Mouse (Mus musculus) midbrain, embryonic 15.5 days (tissue): ENCODE measurements around the gene Clic3. TPM values are rescaled to one million over a fixed set of nuclear protein-coding genes. Genes with fewer than 3 reads are reported as not detected.

Experiments used
- ATAC-seq: fragments of 200-750 bp; cut with Nextera tagmentation; replicated peaks from 2 replicates; pipeline ENCODE4 v1.8.0; 2017; ENCODE audit warnings: moderate TSS enrichment
- H3K27ac ChIP-seq: fragments of 300-500 bp; sonication (generic); 2 replicates; pipeline ENCODE4 v1.5.1; 2015; ENCODE audit warnings: mild to moderate bottlenecking, inconsistent platforms
- H3K27me3 ChIP-seq: fragments of 300-500 bp; sonication (generic); replicated peaks from 2 replicates; pipeline ENCODE4 v1.6.1; 2015; ENCODE audit warnings: inconsistent platforms
- H3K36me3 ChIP-seq: fragments of 300-500 bp; sonication (generic); replicated peaks from 2 replicates; pipeline ENCODE4 v1.6.1; 2015; ENCODE audit warnings: inconsistent platforms
- H3K4me1 ChIP-seq: fragments of 300-500 bp; sonication (generic); 2 replicates; pipeline ENCODE4 v1.6.1; 2015; ENCODE audit warnings: inconsistent platforms
- H3K4me2 ChIP-seq: fragments of 300-500 bp; sonication (generic); 2 replicates; pipeline ENCODE4 v1.6.1; 2015; ENCODE audit warnings: inconsistent platforms, mild to moderate bottlenecking, moderate library complexity
- H3K4me3 ChIP-seq: fragments of 300-500 bp; sonication (generic); 2 replicates; pipeline ENCODE4 v1.5.1; 2015; ENCODE audit warnings: mild to moderate bottlenecking, inconsistent platforms
- H3K9ac ChIP-seq: fragments of 300-500 bp; sonication (generic); 2 replicates; pipeline ENCODE4 v1.6.1; 2015; ENCODE audit warnings: mild to moderate bottlenecking, inconsistent platforms
- H3K9me3 ChIP-seq: fragments of 300-500 bp; sonication (generic); 2 replicates; pipeline ENCODE4 v1.6.1; 2016; ENCODE audit warnings: inconsistent platforms
- WGBS: fragments of 180-500 bp; shearing (Covaris S2); methylation state at CpG from one replicate; pipeline ENCODE4 v1.1.7; 2015; ENCODE audit warnings: mixed read lengths; 5-methylcytosine and 5-hydroxymethylcytosine counted together
- polyA plus RNA-seq: library from polyadenylated mRNA; unstranded; fragments of >200 nt; fragmentation: Nextera tagmentation; extraction: Ambion mirVana; gene quantifications from 2 replicates; pipeline ENCODE4 v1.2.1, GENCODE M21; 2015

The Clic3 gene
- polyA plus RNA-seq, 1 experiment from 2014 or later = 3.9 TPM

GRCm38 (mm10) chr2:25469969-25470368 is 13.3 kb downstream of the Clic3 start, which contains the start of gene Ptgds:
Gene Ptgds, minus strand, starts transcription at chr2:25470046.
- H3K4me1 ChIP-seq = 0 out of 2 replicates have a peak, but pooled peaks cover 3% of the 10 kb centered on the region
- no peak within 1 kb of the TSS for H3K4me2 ChIP-seq
- H3K9me3 ChIP-seq = no peaks in the 10 kb centered on the region
- H3K4me3 ChIP-seq = no peak within 1 kb of the TSS
- H3K27ac ChIP-seq = 0 out of 2 replicates have a peak within 1 kb of the TSS, but pooled peaks have one; percentile 18
- 73% methylated on average over 6 of the region's 6 CpGs for WGBS
- no peak within 1 kb of the TSS for H3K9ac ChIP-seq
- no peak for ATAC-seq
- no peaks in the 10 kb centered on the region for H3K27me3 ChIP-seq
- no peaks in the 10 kb centered on the region for H3K36me3 ChIP-seq

- no peak overlapping the region for H3K9ac ChIP-seq
- H3K4me1 ChIP-seq = no peaks in the 10 kb centered on the region
- no peak overlapping the region for H3K27ac ChIP-seq
- H3K36me3 ChIP-seq = no peaks in the 10 kb centered on the region
- WGBS = 75% methylated on average over 2 of the region's 2 CpGs
- H3K9me3 ChIP-seq = no peaks in the 10 kb centered on the region
- no peak overlapping the region for H3K4me2 ChIP-seq
- ATAC-seq = no peak
- no peaks in the 10 kb centered on the region for H3K27me3 ChIP-seq
- H3K4me3 ChIP-seq = no peak overlapping the region
Observed at GRCm38 (mm10) chr2:25472550-25472949, 15.9 kb downstream of the Clic3 start.

GRCm38 (mm10) chr2:25477541-25477940 is 20.9 kb downstream of the Clic3 start:
- no peaks in the 10 kb centered on the region for H3K9me3 ChIP-seq
- no peak for ATAC-seq
- H3K27ac ChIP-seq = no peak overlapping the region
- H3K4me2 ChIP-seq = no peak overlapping the region
- H3K27me3 ChIP-seq = no peaks in the 10 kb centered on the region
- no peak overlapping the region for H3K4me3 ChIP-seq
- no peak overlapping the region for H3K9ac ChIP-seq
- H3K4me1 ChIP-seq = no peaks in the 10 kb centered on the region
- no peaks in the 10 kb centered on the region for H3K36me3 ChIP-seq
- WGBS = 86% methylated on average over 8 of the region's 8 CpGs

- 84% methylated on average over 3 of the region's 3 CpGs for WGBS
Observed at GRCm38 (mm10) chr2:25477967-25478675, 21.5 kb downstream of the Clic3 start.

GRCm38 (mm10) chr2:25479551-25480311 is 23.1 kb downstream of the Clic3 start:
- Histone ChIP-seq H3K36me3 (no peaks in the 10 kb centered on the region), H3K4me3 (no peak overlapping the region), H3K27me3 (no peaks in the 10 kb centered on the region), H3K9ac (no peak overlapping the region), H3K4me1 (no peaks in the 10 kb centered on the region), H3K27ac (no peak overlapping the region), H3K9me3 (no peaks in the 10 kb centered on the region), H3K4me2 (no peak overlapping the region)
- no peak for ATAC-seq
- WGBS = 69% methylated on average over 10 of the region's 10 CpGs

More at GRCm38 (mm10) chr2:25477967-25478675, 21.5 kb downstream of the Clic3 start:
- Histone ChIP-seq H3K9me3 (no peaks in the 10 kb centered on the region), H3K4me3 (no peak overlapping the region), H3K9ac (no peak overlapping the region), H3K27ac (no peak overlapping the region), H3K36me3 (no peaks in the 10 kb centered on the region), H3K27me3 (no peaks in the 10 kb centered on the region), H3K4me1 (no peaks in the 10 kb centered on the region), H3K4me2 (no peak overlapping the region)
- no peak for ATAC-seq

GRCm38 (mm10) chr2:25480541-25480940 is 23.9 kb downstream of the Clic3 start:
- no peak for ATAC-seq
- H3K36me3 ChIP-seq = no peaks in the 10 kb centered on the region
- no peaks in the 10 kb centered on the region for H3K4me1 ChIP-seq
- H3K27me3 ChIP-seq = no peaks in the 10 kb centered on the region
- 93% methylated on average over 1 of the region's 1 CpGs for WGBS
- no peak overlapping the region for H3K4me3 ChIP-seq
- no peak overlapping the region for H3K4me2 ChIP-seq
- H3K27ac ChIP-seq = no peak overlapping the region
- no peaks in the 10 kb centered on the region for H3K9me3 ChIP-seq
- H3K9ac ChIP-seq = no peak overlapping the region

- H3K27me3 ChIP-seq = no peaks in the 10 kb centered on the region
- no peaks in the 10 kb centered on the region for H3K9me3 ChIP-seq
- H3K4me1 ChIP-seq = no peaks in the 10 kb centered on the region
- H3K9ac ChIP-seq = no peak overlapping the region
- no peak overlapping the region for H3K4me2 ChIP-seq
- no peak overlapping the region for H3K27ac ChIP-seq
- H3K4me3 ChIP-seq = no peak overlapping the region
- no peak for ATAC-seq
- no peaks in the 10 kb centered on the region for H3K36me3 ChIP-seq
- WGBS = 33% methylated on average over 7 of the region's 7 CpGs
Observed at GRCm38 (mm10) chr2:25482969-25483368, 26.3 kb downstream of the Clic3 start.

GRCm38 (mm10) chr2:25484901-25485647 is 28.4 kb downstream of the Clic3 start:
- H3K4me2 ChIP-seq = no peak overlapping the region
- H3K36me3 ChIP-seq = no peaks in the 10 kb centered on the region
- WGBS = 68% methylated on average over 11 of the region's 11 CpGs

GRCm38 (mm10) chr2:25487965-25488670 is 31.5 kb downstream of the Clic3 start:
- Histone ChIP-seq H3K27ac (no peak overlapping the region), H3K4me1 (no peaks in the 10 kb centered on the region), H3K4me3 (no peak overlapping the region), H3K4me2 (no peak overlapping the region), H3K27me3 (no peaks in the 10 kb centered on the region), H3K36me3 (no peaks in the 10 kb centered on the region), H3K9me3 (no peaks in the 10 kb centered on the region), H3K9ac (no peak overlapping the region)
- no peak for ATAC-seq
- WGBS = 76% methylated on average over 6 of the region's 6 CpGs

More at GRCm38 (mm10) chr2:25484901-25485647, 28.4 kb downstream of the Clic3 start:
- no peak overlapping the region for H3K27ac ChIP-seq
- H3K4me3 ChIP-seq = no peak overlapping the region
- no peaks in the 10 kb centered on the region for H3K9me3 ChIP-seq
- H3K27me3 ChIP-seq = no peaks in the 10 kb centered on the region
- no peaks in the 10 kb centered on the region for H3K4me1 ChIP-seq
- ATAC-seq = no peak
- H3K9ac ChIP-seq = no peak overlapping the region

- Histone ChIP-seq H3K36me3 (no peaks in the 10 kb centered on the region), H3K9ac (no peak overlapping the region), H3K27me3 (no peaks in the 10 kb centered on the region), H3K4me1 (no peaks in the 10 kb centered on the region), H3K9me3 (no peaks in the 10 kb centered on the region), H3K4me2 (no peak overlapping the region), H3K27ac (no peak overlapping the region), H3K4me3 (no peak overlapping the region)
- ATAC-seq = no peak
- 80% methylated on average over 7 of the region's 7 CpGs for WGBS
Observed at GRCm38 (mm10) chr2:25488671-25489068, 32.0 kb downstream of the Clic3 start.

GRCm38 (mm10) chr2:25492988-25493387 is 36.4 kb downstream of the Clic3 start:
- H3K27ac ChIP-seq = no peak overlapping the region
- no peaks in the 10 kb centered on the region for H3K4me1 ChIP-seq
- H3K36me3 ChIP-seq = no peaks in the 10 kb centered on the region
- ATAC-seq = no peak
- H3K9me3 ChIP-seq = no peaks in the 10 kb centered on the region
- no peak overlapping the region for H3K4me3 ChIP-seq
- H3K4me2 ChIP-seq = no peak overlapping the region
- H3K9ac ChIP-seq = no peak overlapping the region
- no peaks in the 10 kb centered on the region for H3K27me3 ChIP-seq
- 90% methylated on average over 5 of the region's 5 CpGs for WGBS
